Mouse (Mus musculus) embryonic fibroblast, embryonic 13.5 days (primary cell): ENCODE results near the gene Zfp398. TPM values are rescaled to one million over a fixed set of nuclear protein-coding genes. Genes with fewer than 3 reads are reported as not detected.

Experiments
- H3K27ac ChIP-seq: 2 replicates; pipeline ENCODE4 v1.5.1; 2012; ENCODE audit warnings: low read length, control low read depth, inconsistent platforms; ENCODE audit not compliant: insufficient read depth
- H3K4me1 ChIP-seq: 2 replicates; pipeline ENCODE4 v1.6.1; 2011; ENCODE audit warnings: low read length; ENCODE audit not compliant: control insufficient read depth, insufficient read depth
- H3K4me3 ChIP-seq: 2 replicates; pipeline ENCODE4 v1.5.1; 2011; ENCODE audit warnings: mild to moderate bottlenecking, control low read depth, low read length; ENCODE audit not compliant: insufficient read depth
- CTCF ChIP-seq: IDR thresholded peaks from 2 replicates; pipeline ENCODE4 v1.5.1; 2011; ENCODE audit warnings: mild to moderate bottlenecking, control low read depth, low read length, moderate library complexity, borderline replicate concordance; ENCODE audit not compliant: insufficient read depth
- POLR2A ChIP-seq: IDR thresholded peaks from 2 replicates; pipeline ENCODE4 v1.6.1; 2011; ENCODE audit warnings: low read depth, mild to moderate bottlenecking, control low read depth, low read length, moderate library complexity
- polyA plus RNA-seq: library from polyadenylated mRNA; stranded (reverse); fragments of >200 nt; gene quantifications from 2 replicates; pipeline ENCODE4 v1.2.4, GENCODE M21; 2011; ENCODE audit warnings: low read depth; ENCODE audit not compliant: missing spikeins, insufficient read length

Zfp398 gene
- polyA plus RNA-seq, 1 experiment, result 8.1 TPM

- Histone ChIP-seq H3K27ac (no peak overlapping the region), H3K4me3 (no peak overlapping the region)
- TF ChIP-seq CTCF (no peak), POLR2A (no peak)
These were observed 13.7 kb upstream of the Zfp398 start for GRCm38 (mm10) chr6:47821776-47822175.

GRCm38 (mm10) chr6:47824241-47824640 is 11.2 kb upstream of the Zfp398 start:
- Histone ChIP-seq H3K4me1 (no peaks in the 10 kb centered on the region), H3K27ac (no peak overlapping the region), H3K4me3 (no peak overlapping the region)
- TF ChIP-seq CTCF, result no peak
- no peak for TF ChIP-seq POLR2A

More at GRCm38 (mm10) chr6:47821776-47822175, 13.7 kb upstream of the Zfp398 start:
- H3K4me1 ChIP-seq, result no peaks in the 10 kb centered on the region

- H3K4me3 ChIP-seq, result no peak overlapping the region
- no peak overlapping the region for H3K27ac ChIP-seq
- H3K4me1 ChIP-seq, result no peaks in the 10 kb centered on the region
- no peak for TF ChIP-seq CTCF
- TF ChIP-seq POLR2A, result no peak
These were observed 8.0 kb upstream of the Zfp398 start for GRCm38 (mm10) chr6:47827462-47827861.

GRCm38 (mm10) chr6:47828950-47829349 is 6.5 kb upstream of the Zfp398 start:
- Histone ChIP-seq H3K4me1 (no peaks in the 10 kb centered on the region), H3K27ac (no peak overlapping the region), H3K4me3 (no peak overlapping the region)
- TF ChIP-seq POLR2A (no peak), CTCF (no peak)

- Histone ChIP-seq H3K27ac (no peak within 1 kb of the TSS), H3K4me1 (no peaks in the 10 kb centered on the region), H3K4me3 (peak within 1 kb of the TSS; percentile 57)
- peak; percentile 52 for TF ChIP-seq POLR2A
- peak; percentile 96 for TF ChIP-seq CTCF
These were observed 5.1 kb upstream of the Zfp398 start, which contains the start of gene Zfp786 for GRCm38 (mm10) chr6:47830104-47831078. TSS of gene Zfp786 (minus strand) at chr6:47830867.

GRCm38 (mm10) chr6:47832220-47832619 is 3.2 kb upstream of the Zfp398 start:
- Histone ChIP-seq H3K27ac (no peak overlapping the region), H3K4me3 (no peak overlapping the region), H3K4me1 (no peaks in the 10 kb centered on the region)
- no peak for TF ChIP-seq CTCF

GRCm38 (mm10) chr6:47835984-47836521 is 592 bp downstream of the Zfp398 start:
- TF ChIP-seq CTCF, result no peak
- 0 out of 2 replicates have a peak, but pooled peaks have one; percentile 38 for TF ChIP-seq POLR2A
- Histone ChIP-seq H3K4me1 (no peaks in the 10 kb centered on the region; the same call in 1 of the 2 replicates), H3K27ac (peak overlapping the region; percentile 81), H3K4me3 (peak overlapping the region; percentile 77)

GRCm38 (mm10) chr6:47837630-47838029 is 2.2 kb downstream of the Zfp398 start:
- TF ChIP-seq POLR2A (no peak), CTCF (no peak)
- Histone ChIP-seq H3K4me3 (no peak overlapping the region), H3K4me1 (no peaks in the 10 kb centered on the region; the same call in 1 of the 2 replicates), H3K27ac (no peak overlapping the region)

GRCm38 (mm10) chr6:47841077-47841476 is 5.6 kb downstream of the Zfp398 start:
- Histone ChIP-seq H3K4me3 (no peak overlapping the region), H3K4me1 (no peaks in the 10 kb centered on the region; the same call in 1 of the 2 replicates), H3K27ac (no peak overlapping the region)
- TF ChIP-seq POLR2A (no peak), CTCF (no peak)

- H3K4me1 ChIP-seq, result no peaks in the 10 kb centered on the region; the same call in 1 of the 2 replicates
- no peak for TF ChIP-seq CTCF
- TF ChIP-seq POLR2A, result no peak
- no peak overlapping the region for H3K27ac ChIP-seq
- no peak overlapping the region for H3K4me3 ChIP-seq
These were observed 6.4 kb downstream of the Zfp398 start for GRCm38 (mm10) chr6:47841831-47842230.
